Mouse (Mus musculus) neural tube, embryonic 15.5 days (tissue): ENCODE results near the gene Mprip. TPM values are rescaled to one million over a fixed set of nuclear protein-coding genes. Genes with fewer than 3 reads are reported as not detected.

Source experiments
- ATAC-seq: fragments of 200-750 bp; cut with Nextera tagmentation; 2 replicates; pipeline ENCODE4 v1.8.0; 2017; ENCODE audit warnings: mild to moderate bottlenecking, moderate TSS enrichment, moderate library complexity; ENCODE audit not compliant: low FRiP score
- H3K27ac ChIP-seq: fragments of 300-500 bp; sonication (generic); replicated peaks from 2 replicates; pipeline ENCODE4 v1.5.1; 2015; ENCODE audit warnings: mild to moderate bottlenecking, inconsistent platforms
- H3K27me3 ChIP-seq: fragments of 300-500 bp; sonication (generic); replicated peaks from 2 replicates; pipeline ENCODE4 v1.6.1; 2015; ENCODE audit warnings: inconsistent platforms
- H3K36me3 ChIP-seq: fragments of 300-500 bp; sonication (generic); 2 replicates; pipeline ENCODE4 v1.6.1; 2015; ENCODE audit warnings: inconsistent platforms
- H3K4me1 ChIP-seq: fragments of 300-500 bp; sonication (generic); 2 replicates; pipeline ENCODE4 v1.6.1; 2015; ENCODE audit warnings: inconsistent platforms
- H3K4me2 ChIP-seq: fragments of 300-500 bp; sonication (generic); 2 replicates; pipeline ENCODE4 v1.6.1; 2015; ENCODE audit warnings: inconsistent platforms, mild to moderate bottlenecking, moderate library complexity
- H3K4me3 ChIP-seq: fragments of 300-500 bp; sonication (generic); replicated peaks from 2 replicates; pipeline ENCODE4 v1.5.1; 2015; ENCODE audit warnings: mild to moderate bottlenecking, inconsistent platforms
- H3K9ac ChIP-seq: fragments of 300-500 bp; sonication (generic); replicated peaks from 2 replicates; pipeline ENCODE4 v1.6.1; 2015; ENCODE audit warnings: mild to moderate bottlenecking, inconsistent platforms
- H3K9me3 ChIP-seq: fragments of 300-500 bp; sonication (generic); replicated peaks from 2 replicates; pipeline ENCODE4 v1.6.1; 2016; ENCODE audit warnings: inconsistent platforms
- WGBS: fragments of 180-500 bp; shearing (Covaris S2); methylation state at CpG from one replicate; pipeline ENCODE4 v1.1.7; 2015; ENCODE audit warnings: mixed read lengths; 5-methylcytosine and 5-hydroxymethylcytosine counted together
- polyA plus RNA-seq: library from polyadenylated mRNA; unstranded; fragments of >200 nt; fragmentation: Nextera tagmentation; extraction: Ambion mirVana; gene quantifications from 2 replicates; pipeline ENCODE4 v1.2.1, GENCODE M21; 2015

Gene Mprip
- polyA plus RNA-seq, 1 experiment from 2014 or later, result 65.8 TPM

- Histone ChIP-seq H3K36me3 (peaks cover 7% of the 10 kb centered on the region), H3K27me3 (no peaks in the 10 kb centered on the region), H3K4me1 (peaks cover 10% of the 10 kb centered on the region), H3K9me3 (no peaks in the 10 kb centered on the region), H3K4me2 (peak overlapping the region; percentile 97), H3K27ac (peak overlapping the region; percentile 72; the same call in 1 of the 2 replicates), H3K4me3 (peak overlapping the region; percentile 51), H3K9ac (peak overlapping the region; percentile 62)
- WGBS, result 52% methylated on average over 15 of the region's 15 CpGs
- ATAC-seq, result no peak; the same call in 1 of the 2 replicates
These were observed 125.5 kb downstream of the Mprip start for GRCm38 (mm10) chr11:59786444-59787198.

GRCm38 (mm10) chr11:59787199-59787781 is 126.2 kb downstream of the Mprip start, which contains the start of gene Pld6:
Pld6 (minus strand) TSS chr11:59787645.
- H3K9me3 ChIP-seq, result no peaks in the 10 kb centered on the region
- H3K4me2 ChIP-seq, result peak within 1 kb of the TSS; percentile 97
- no peaks in the 10 kb centered on the region for H3K27me3 ChIP-seq
- peak; percentile 83 for ATAC-seq
- WGBS, result under 1% methylated on average over 51 of the region's 51 CpGs
- H3K4me1 ChIP-seq, result peaks cover 10% of the 10 kb centered on the region
- H3K27ac ChIP-seq, result peak within 1 kb of the TSS; percentile 72
- H3K9ac ChIP-seq, result peak within 1 kb of the TSS; percentile 62
- H3K4me3 ChIP-seq, result peak within 1 kb of the TSS; percentile 51
- H3K36me3 ChIP-seq, result peaks cover 14% of the 10 kb centered on the region

- H3K4me2 ChIP-seq, result no peak overlapping the region
- WGBS, result 94% methylated on average over 1 of the region's 1 CpGs
- no peak overlapping the region for H3K27ac ChIP-seq
- peaks cover 32% of the 10 kb centered on the region for H3K36me3 ChIP-seq
- ATAC-seq, result no peak
- H3K9ac ChIP-seq, result no peak overlapping the region
- no peaks in the 10 kb centered on the region for H3K27me3 ChIP-seq
- no peaks in the 10 kb centered on the region for H3K9me3 ChIP-seq
- H3K4me1 ChIP-seq, result peaks cover 10% of the 10 kb centered on the region
- H3K4me3 ChIP-seq, result no peak overlapping the region
These were observed 128.2 kb downstream of the Mprip start for GRCm38 (mm10) chr11:59789311-59789710.

GRCm38 (mm10) chr11:59793390-59793789 is 132.3 kb downstream of the Mprip start:
- 93% methylated on average over 6 of the region's 6 CpGs for WGBS
- ATAC-seq, result no peak
- no peak overlapping the region for H3K9ac ChIP-seq

GRCm38 (mm10) chr11:59800412-59800811 is 139.3 kb downstream of the Mprip start:
- WGBS, result 96% methylated on average over 10 of the region's 10 CpGs
- no peak overlapping the region for H3K9ac ChIP-seq
- peaks cover 94% of the 10 kb centered on the region for H3K36me3 ChIP-seq
- H3K9me3 ChIP-seq, result no peaks in the 10 kb centered on the region
- ATAC-seq, result no peak
- H3K4me1 ChIP-seq, result no peaks in the 10 kb centered on the region
- H3K4me2 ChIP-seq, result no peak overlapping the region
- H3K4me3 ChIP-seq, result no peak overlapping the region
- no peaks in the 10 kb centered on the region for H3K27me3 ChIP-seq
- H3K27ac ChIP-seq, result no peak overlapping the region

More at GRCm38 (mm10) chr11:59793390-59793789, 132.3 kb downstream of the Mprip start:
- H3K9me3 ChIP-seq, result no peaks in the 10 kb centered on the region
- H3K27ac ChIP-seq, result no peak overlapping the region
- no peak overlapping the region for H3K4me3 ChIP-seq
- H3K27me3 ChIP-seq, result no peaks in the 10 kb centered on the region
- H3K36me3 ChIP-seq, result peaks cover 70% of the 10 kb centered on the region
- no peak overlapping the region for H3K4me2 ChIP-seq
- no peaks in the 10 kb centered on the region for H3K4me1 ChIP-seq

- no peak for ATAC-seq
- no peaks in the 10 kb centered on the region for H3K9me3 ChIP-seq
- peaks cover 4% of the 10 kb centered on the region; the same call in 1 of the 2 replicates for H3K4me1 ChIP-seq
- no peak overlapping the region for H3K4me3 ChIP-seq
- H3K27me3 ChIP-seq, result no peaks in the 10 kb centered on the region
- no peak overlapping the region for H3K9ac ChIP-seq
- H3K36me3 ChIP-seq, result peaks cover 96% of the 10 kb centered on the region
- 99% methylated on average over 8 of the region's 8 CpGs for WGBS
- no peak overlapping the region for H3K4me2 ChIP-seq
- no peak overlapping the region for H3K27ac ChIP-seq
These were observed 140.8 kb downstream of the Mprip start for GRCm38 (mm10) chr11:59801881-59802280.

GRCm38 (mm10) chr11:59803516-59803915 is 142.4 kb downstream of the Mprip start:
- H3K27ac ChIP-seq, result no peak overlapping the region
- no peaks in the 10 kb centered on the region for H3K27me3 ChIP-seq
- H3K4me1 ChIP-seq, result peaks cover 19% of the 10 kb centered on the region
- H3K4me2 ChIP-seq, result no peak overlapping the region
- no peak overlapping the region for H3K9ac ChIP-seq
- 89% methylated on average over 14 of the region's 14 CpGs for WGBS
- no peak for ATAC-seq
- H3K9me3 ChIP-seq, result no peaks in the 10 kb centered on the region
- H3K4me3 ChIP-seq, result no peak overlapping the region
- H3K36me3 ChIP-seq, result peaks cover 90% of the 10 kb centered on the region

DNA sequence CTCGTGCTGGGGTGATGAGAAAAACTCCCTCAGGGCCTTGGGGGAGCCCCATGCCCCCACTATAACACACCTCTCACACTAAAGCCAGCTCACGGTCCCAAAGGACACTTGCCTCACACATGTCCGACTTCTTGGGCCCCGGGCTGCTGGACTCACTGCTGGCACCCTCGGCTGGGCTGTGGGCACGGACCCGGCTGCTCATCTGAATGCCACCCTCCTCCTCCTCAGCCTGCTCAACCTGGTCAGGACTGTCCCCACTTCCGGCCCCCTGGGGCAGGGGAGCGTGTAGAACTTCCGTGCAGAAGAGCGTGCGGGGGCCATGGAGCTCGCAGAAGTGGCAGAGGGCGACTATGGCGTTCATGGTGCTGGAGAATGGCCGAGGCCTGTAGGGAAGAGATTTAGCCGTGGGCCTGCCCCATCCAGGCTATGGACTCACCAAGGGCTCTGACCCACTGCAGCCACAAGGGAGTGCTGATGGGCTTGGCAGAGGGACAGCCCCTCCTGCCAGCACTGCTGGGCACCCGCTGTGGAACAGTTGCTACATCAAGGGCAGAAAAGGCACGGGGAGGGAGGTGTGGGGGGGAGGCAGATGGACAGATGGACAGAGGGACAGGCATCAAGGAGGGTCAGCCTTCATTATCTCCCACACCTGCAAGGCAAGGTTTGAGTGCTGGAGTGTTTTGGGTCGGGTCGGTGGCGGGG is 143.5 kb downstream of the Mprip start:
- no peak overlapping the region for H3K4me3 ChIP-seq
- H3K4me1 ChIP-seq, result peaks cover 27% of the 10 kb centered on the region
- no peaks in the 10 kb centered on the region for H3K9me3 ChIP-seq
- peaks cover 80% of the 10 kb centered on the region for H3K36me3 ChIP-seq
- no peaks in the 10 kb centered on the region for H3K27me3 ChIP-seq
- no peak for ATAC-seq
- no peak overlapping the region for H3K27ac ChIP-seq
- 92% methylated on average over 22 of the region's 22 CpGs for WGBS
- H3K9ac ChIP-seq, result no peak overlapping the region
- H3K4me2 ChIP-seq, result no peak overlapping the region

DNA sequence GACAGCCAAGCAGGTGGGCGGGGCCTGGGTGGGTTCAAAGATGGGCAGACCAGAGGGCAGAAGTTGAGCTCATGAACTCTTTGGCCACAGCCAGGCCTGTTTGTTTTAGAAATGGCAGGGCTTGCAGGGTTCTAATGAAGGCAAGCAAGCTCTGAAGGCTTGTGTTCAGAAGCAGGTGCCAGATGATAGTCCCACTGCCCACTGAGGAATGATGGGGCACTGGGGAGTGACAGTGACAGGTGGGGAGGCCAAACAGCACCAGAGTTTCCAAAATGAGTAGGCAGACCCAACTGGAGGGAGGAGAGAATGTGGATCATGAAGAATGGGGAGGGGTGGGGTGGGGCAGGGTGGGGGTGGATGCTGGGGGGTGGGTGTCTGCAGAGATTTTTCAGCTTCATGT is 144.2 kb downstream of the Mprip start:
- 100% methylated on average over 1 of the region's 1 CpGs for WGBS
- Histone ChIP-seq H3K4me3 (no peak overlapping the region), H3K4me2 (no peak overlapping the region), H3K9me3 (no peaks in the 10 kb centered on the region), H3K27me3 (no peaks in the 10 kb centered on the region), H3K9ac (no peak overlapping the region), H3K36me3 (peaks cover 73% of the 10 kb centered on the region), H3K4me1 (peaks cover 27% of the 10 kb centered on the region), H3K27ac (no peak overlapping the region)
- ATAC-seq, result no peak

- H3K9ac ChIP-seq, result no peak overlapping the region
- H3K27ac ChIP-seq, result no peak overlapping the region
- H3K4me1 ChIP-seq, result peaks cover 30% of the 10 kb centered on the region
- H3K4me2 ChIP-seq, result no peak overlapping the region
- H3K4me3 ChIP-seq, result no peak overlapping the region
- no peaks in the 10 kb centered on the region for H3K9me3 ChIP-seq
- H3K36me3 ChIP-seq, result peaks cover 69% of the 10 kb centered on the region
- no peaks in the 10 kb centered on the region for H3K27me3 ChIP-seq
- ATAC-seq, result no peak
- WGBS, result 96% methylated on average over 2 of the region's 2 CpGs
These were observed 144.6 kb downstream of the Mprip start for GRCm38 (mm10) chr11:59805656-59806055.

- no peak overlapping the region for H3K27ac ChIP-seq
- H3K4me1 ChIP-seq, result peaks cover 34% of the 10 kb centered on the region
- H3K4me2 ChIP-seq, result peak overlapping the region; percentile 83
- 69% methylated on average over 14 of the region's 14 CpGs for WGBS
- no peak for ATAC-seq
- H3K9ac ChIP-seq, result peak overlapping the region; percentile 69; the same call in 1 of the 2 replicates
- H3K9me3 ChIP-seq, result no peaks in the 10 kb centered on the region
- H3K27me3 ChIP-seq, result no peaks in the 10 kb centered on the region
- H3K4me3 ChIP-seq, result peak overlapping the region; percentile 61
- peaks cover 43% of the 10 kb centered on the region for H3K36me3 ChIP-seq
These were observed 147.3 kb downstream of the Mprip start for GRCm38 (mm10) chr11:59808170-59808960.
